ENCODE assay signal across 26 mouse cellular contexts in genomic region chr19:9055703-9056355, GRCm38 (mm10). TPM values are rescaled to one million over a fixed set of nuclear protein-coding genes. Genes with fewer than 3 reads are reported as not detected.
DNase-seq lines count a peak whose midpoint lies in the region; ATAC-seq lines count a peak whose summit lies in the region.
"Had no signal": no experiment of that assay in that cellular context is flagged by ENCODE, and none has a peak within 500 bp of the region (broad histone marks: within the 10 kb centered on the region; RNA-seq: fewer than 3 reads in every experiment).

No protein-coding gene starts in this region.

- WGBS in macrophage (ENCODE audit: missing documents), result 79% methylated on average over 4 of the region's 4 CpGs
- WGBS in forebrain, embryonic 10.5 days, result 90% methylated on average over 4 of the region's 4 CpGs
- WGBS in embryonic facial prominence, embryonic 10.5 days, result 92% methylated on average over 4 of the region's 4 CpGs

- H3K9me3 ChIP-seq in forebrain, embryonic 10.5 days, result no peaks in the 10 kb centered on the region
- no peaks in the 10 kb centered on the region for H3K9me3 ChIP-seq in embryonic facial prominence, embryonic 10.5 days
- H3K9me3 ChIP-seq: embryonic facial prominence, embryonic 12.5 days; forebrain, embryonic 12.5 days; G1E; heart, embryonic 12.5 days; hindbrain, embryonic 15.5 days had no signal

- no peaks in the 10 kb centered on the region for H3K79me2 ChIP-seq in macrophage (ENCODE audit: inconsistent target)

- peaks cover 5% of the 10 kb centered on the region; the same call in 1 of the 2 replicates for H3K4me1 ChIP-seq in forebrain, embryonic 10.5 days
- H3K4me1 ChIP-seq in embryonic facial prominence, embryonic 10.5 days, result peaks cover 10% of the 10 kb centered on the region
- H3K4me1 ChIP-seq: forebrain, embryonic 12.5 days; hindbrain, embryonic 15.5 days had no signal

- DNase-seq in CD4-positive helper T cell, adult 2 months (ENCODE audit: low read depth, low spot score), result peak; percentile 90
- DNase-seq in CD8-positive naive resting alpha-beta T cell, adult 2 months (ENCODE audit: low read depth in 2 of 2, low spot score in 2 of 2), result peak; percentile 28 to 48
- DNase-seq in forebrain, embryonic 10.5 days (ENCODE audit: extremely low spot score, low spot score), result no peak
- no peak for DNase-seq in ovary, adult 18-20 months (ENCODE audit: low spot score)
- no peak for DNase-seq in embryonic facial prominence, embryonic 10.5 days (ENCODE audit: low spot score)
- DNase-seq: adrenal gland, adult 8-10 months; adrenal gland, postnatal 36 days; cerebellum, adult 11 months; cerebellum, adult 8-10 months; embryo, embryonic 11 days; gastrocnemius, postnatal 10 days; heart, postnatal 36 days; kidney, adult 18-20 months had no signal

- no peaks in the 10 kb centered on the region for H3K27me3 ChIP-seq in forebrain, embryonic 10.5 days (ENCODE audit: poor library complexity, severe bottlenecking)
- H3K27me3 ChIP-seq in embryonic facial prominence, embryonic 10.5 days (replicated peaks; ENCODE audit: low read depth, poor library complexity, severe bottlenecking), result no peaks in the 10 kb centered on the region
- H3K27me3 ChIP-seq: embryonic facial prominence, embryonic 12.5 days; forebrain, embryonic 12.5 days; heart, embryonic 12.5 days; hindbrain, embryonic 15.5 days had no signal

- peak; percentile 63 for ATAC-seq in activated CD4-positive, CD25-positive, alpha-beta regulatory T cell, adult 4 months
- no peak for ATAC-seq in granulocyte monocyte progenitor cell, adult 5-6 weeks (replicated peaks; ENCODE audit: poor library complexity, severe bottlenecking)
- ATAC-seq: forebrain, embryonic 16.5 days had no signal

- no peak overlapping the region for H3K4me3 ChIP-seq in macrophage (ENCODE audit: inconsistent target)
- H3K4me3 ChIP-seq in forebrain, embryonic 10.5 days, result no peak overlapping the region
- no peak overlapping the region for H3K4me3 ChIP-seq in embryonic facial prominence, embryonic 10.5 days
- H3K4me3 ChIP-seq: embryonic facial prominence, embryonic 12.5 days; forebrain, embryonic 12.5 days; heart, embryonic 12.5 days; hindbrain, embryonic 15.5 days had no signal

- H3K27ac ChIP-seq in macrophage, result peak overlapping the region; percentile 88; the same call in 1 of the 2 replicates
- no peak overlapping the region for H3K27ac ChIP-seq in forebrain, embryonic 10.5 days
- H3K27ac ChIP-seq in embryonic facial prominence, embryonic 10.5 days (replicated peaks), result no peak overlapping the region
- H3K27ac ChIP-seq: embryonic facial prominence, embryonic 12.5 days; forebrain, embryonic 12.5 days; hindbrain, embryonic 15.5 days had no signal

- H3K36me3 ChIP-seq in macrophage (ENCODE audit: inconsistent target), result no peaks in the 10 kb centered on the region
- no peaks in the 10 kb centered on the region for H3K36me3 ChIP-seq in forebrain, embryonic 10.5 days (replicated peaks)
- H3K36me3 ChIP-seq in embryonic facial prominence, embryonic 10.5 days (replicated peaks), result no peaks in the 10 kb centered on the region
- H3K36me3 ChIP-seq: embryonic facial prominence, embryonic 12.5 days; forebrain, embryonic 12.5 days; G1E; heart, embryonic 12.5 days; hindbrain, embryonic 15.5 days had no signal

RNA-seq across cellular contexts. Expression of gene Scgb1a1, which starts 31.9 kb away (rescaled TPM):
- not detected for polyA plus RNA-seq in activated CD4-positive, CD25-positive, alpha-beta regulatory T cell, adult 4 months (2017; shearing (Covaris generic))
- total RNA-seq in macrophage (2018; cell fraction: chromatin; rRNA removed), result not detected
- total RNA-seq in macrophage (2018; cell fraction: cytosol; rRNA removed), result not detected
- not detected for total RNA-seq in macrophage (2018; cell fraction: nucleus; rRNA removed)
- polyA plus RNA-seq in macrophage (2018), result not detected in 3 replicates
- not detected in 2 replicates for polyA plus RNA-seq in forebrain, embryonic 10.5 days (2016; fragmentation: Nextera tagmentation; extraction: Ambion mirVana)
- not detected in 2 replicates for total RNA-seq in granulocyte monocyte progenitor cell, adult 5-6 weeks (2014; fragmentation: Nextera tagmentation)
- not detected in 2 replicates for total RNA-seq in granulocyte monocyte progenitor cell, adult 5-6 weeks (2017)
- not detected in 2 replicates for polyA plus RNA-seq in embryonic facial prominence, embryonic 10.5 days (2016; fragmentation: Nextera tagmentation; extraction: Ambion mirVana)
- total RNA-seq: adrenal gland, postnatal 36 days; common myeloid progenitor, adult 5-6 weeks; G1E; heart, postnatal 36 days had no signal
- polyA plus RNA-seq: brain, embryonic 14.5 days; embryonic facial prominence, embryonic 12.5 days; forebrain, embryonic 12.5 days; forebrain, embryonic 16.5 days; G1E; heart, embryonic 12.5 days; hindbrain, embryonic 11.5 days; hindbrain, embryonic 15.5 days; intestine, embryonic 14.5 days had no signal

Comparison
In these comparisons a context has a peak if more than half of its experiments do, and no peak if none do; other contexts are left out.
1. DNase-seq: peak in CD4-positive helper T cell, adult 2 months (single experiment) and CD8-positive naive resting alpha-beta T cell, adult 2 months (2 of 2); none in forebrain, embryonic 10.5 days (single experiment), ovary, adult 18-20 months (single experiment) and embryonic facial prominence, embryonic 10.5 days (single experiment).